Mouse (Mus musculus): Measurements from ENCODE around the gene Dgki. TPM values are rescaled to one million over a fixed set of nuclear protein-coding genes. Genes with fewer than 3 reads are reported as not detected.

Gene Dgki
- polyA plus RNA-seq, 1 experiment from 2014 or later = 0.67 TPM

- H3K9me3 ChIP-seq (ENCODE audit: control insufficient read depth, low read length) = no peaks in the 10 kb centered on the region
- no peaks in the 10 kb centered on the region for H3K27me3 ChIP-seq (ENCODE audit: control insufficient read depth, insufficient read depth, low read depth, low read length)
- no peak overlapping the region for H3K9ac ChIP-seq (ENCODE audit: low read length)
- peak; percentile 96 for ATAC-seq (ENCODE audit: low read depth)
- H3K27ac ChIP-seq (ENCODE audit: low read length) = no peak overlapping the region
- no peak overlapping the region for H3K4me3 ChIP-seq (ENCODE audit: low read length)
- H3K4me1 ChIP-seq (replicated peaks; ENCODE audit: control insufficient read depth, insufficient read depth, low read length) = peaks cover 7% of the 10 kb centered on the region; the same call in 1 of the 2 replicates
- no peaks in the 10 kb centered on the region for H3K36me3 ChIP-seq (ENCODE audit: control insufficient read depth, insufficient read depth, low read length)
- H3K4me2 ChIP-seq (ENCODE audit: low read depth, low read length) = no peak overlapping the region
- WGBS = 45% methylated on average over 7 of the region's 7 CpGs
Measured at GRCm38 (mm10) chr6:36850422-36851129, 449.4 kb downstream of the Dgki start.

- no peak overlapping the region for H3K4me2 ChIP-seq (ENCODE audit: low read depth, low read length)
- no peak overlapping the region for H3K9ac ChIP-seq (ENCODE audit: low read length)
- no peak for ATAC-seq (ENCODE audit: low read depth)
- H3K4me1 ChIP-seq (replicated peaks; ENCODE audit: control insufficient read depth, insufficient read depth, low read length) = peaks cover 7% of the 10 kb centered on the region; the same call in 1 of the 2 replicates
- no peak overlapping the region for H3K4me3 ChIP-seq (ENCODE audit: low read length)
- H3K27me3 ChIP-seq (ENCODE audit: control insufficient read depth, insufficient read depth, low read depth, low read length) = no peaks in the 10 kb centered on the region
- 51% methylated on average over 1 of the region's 1 CpGs for WGBS
- no peaks in the 10 kb centered on the region for H3K9me3 ChIP-seq (ENCODE audit: control insufficient read depth, low read length)
- H3K27ac ChIP-seq (ENCODE audit: low read length) = no peak overlapping the region
- no peaks in the 10 kb centered on the region for H3K36me3 ChIP-seq (ENCODE audit: control insufficient read depth, insufficient read depth, low read length)
Measured at GRCm38 (mm10) chr6:36845288-36845687, 454.7 kb downstream of the Dgki start.

GRCm38 (mm10) chr6:36844258-36844657, 455.7 kb downstream of the Dgki start:
- 53% methylated on average over 6 of the region's 6 CpGs for WGBS
- no peaks in the 10 kb centered on the region for H3K9me3 ChIP-seq (ENCODE audit: control insufficient read depth, low read length)
- no peak overlapping the region for H3K27ac ChIP-seq (ENCODE audit: low read length)

GRCm38 (mm10) chr6:36843031-36843488, 456.9 kb downstream of the Dgki start:
- H3K27ac ChIP-seq (ENCODE audit: low read length) = no peak overlapping the region
- H3K36me3 ChIP-seq (ENCODE audit: control insufficient read depth, insufficient read depth, low read length) = no peaks in the 10 kb centered on the region
- no peak overlapping the region for H3K4me3 ChIP-seq (ENCODE audit: low read length)
- ATAC-seq (ENCODE audit: low read depth) = no peak
- no peaks in the 10 kb centered on the region for H3K27me3 ChIP-seq (ENCODE audit: control insufficient read depth, insufficient read depth, low read depth, low read length)
- H3K4me2 ChIP-seq (ENCODE audit: low read depth, low read length) = no peak overlapping the region
- peaks cover 7% of the 10 kb centered on the region; the same call in 1 of the 2 replicates for H3K4me1 ChIP-seq (replicated peaks; ENCODE audit: control insufficient read depth, insufficient read depth, low read length)
- 82% methylated on average over 3 of the region's 3 CpGs for WGBS
- H3K9me3 ChIP-seq (ENCODE audit: control insufficient read depth, low read length) = no peaks in the 10 kb centered on the region
- H3K9ac ChIP-seq (ENCODE audit: low read length) = no peak overlapping the region

More at GRCm38 (mm10) chr6:36844258-36844657, 455.7 kb downstream of the Dgki start:
- no peak for ATAC-seq (ENCODE audit: low read depth)
- Histone ChIP-seq H3K4me1 (replicated peaks; ENCODE audit: control insufficient read depth, insufficient read depth, low read length) (peaks cover 7% of the 10 kb centered on the region; the same call in 1 of the 2 replicates), H3K27me3 (ENCODE audit: control insufficient read depth, insufficient read depth, low read depth, low read length) (no peaks in the 10 kb centered on the region), H3K9ac (ENCODE audit: low read length) (no peak overlapping the region), H3K36me3 (ENCODE audit: control insufficient read depth, insufficient read depth, low read length) (no peaks in the 10 kb centered on the region), H3K4me3 (ENCODE audit: low read length) (no peak overlapping the region), H3K4me2 (ENCODE audit: low read depth, low read length) (no peak overlapping the region)

- Histone ChIP-seq H3K27me3 (ENCODE audit: control insufficient read depth, insufficient read depth, low read depth, low read length) (no peaks in the 10 kb centered on the region), H3K4me1 (replicated peaks; ENCODE audit: control insufficient read depth, insufficient read depth, low read length) (peaks cover 7% of the 10 kb centered on the region; the same call in 1 of the 2 replicates), H3K4me2 (ENCODE audit: low read depth, low read length) (no peak overlapping the region), H3K9ac (ENCODE audit: low read length) (no peak overlapping the region), H3K27ac (ENCODE audit: low read length) (no peak overlapping the region), H3K36me3 (ENCODE audit: control insufficient read depth, insufficient read depth, low read length) (no peaks in the 10 kb centered on the region), H3K4me3 (ENCODE audit: low read length) (no peak overlapping the region), H3K9me3 (ENCODE audit: control insufficient read depth, low read length) (no peaks in the 10 kb centered on the region)
- peak; percentile 60 for ATAC-seq (ENCODE audit: low read depth)
- 57% methylated on average over 5 of the region's 5 CpGs for WGBS
Measured at GRCm38 (mm10) chr6:36842101-36842922, 457.7 kb downstream of the Dgki start.

GRCm38 (mm10) chr6:36841701-36842100, 458.3 kb downstream of the Dgki start:
- Histone ChIP-seq H3K4me1 (replicated peaks; ENCODE audit: control insufficient read depth, insufficient read depth, low read length) (peaks cover 7% of the 10 kb centered on the region; the same call in 1 of the 2 replicates), H3K9ac (ENCODE audit: low read length) (no peak overlapping the region), H3K9me3 (ENCODE audit: control insufficient read depth, low read length) (no peaks in the 10 kb centered on the region), H3K4me3 (ENCODE audit: low read length) (no peak overlapping the region), H3K27ac (ENCODE audit: low read length) (no peak overlapping the region), H3K4me2 (ENCODE audit: low read depth, low read length) (no peak overlapping the region), H3K27me3 (ENCODE audit: control insufficient read depth, insufficient read depth, low read depth, low read length) (no peaks in the 10 kb centered on the region), H3K36me3 (ENCODE audit: control insufficient read depth, insufficient read depth, low read length) (no peaks in the 10 kb centered on the region)
- no peak for ATAC-seq (ENCODE audit: low read depth)
- 37% methylated on average over 3 of the region's 3 CpGs for WGBS

GRCm38 (mm10) chr6:36841174-36841573, 458.8 kb downstream of the Dgki start:
- no peak overlapping the region for H3K4me3 ChIP-seq (ENCODE audit: low read length)
- H3K4me2 ChIP-seq (ENCODE audit: low read depth, low read length) = no peak overlapping the region
- no peaks in the 10 kb centered on the region for H3K36me3 ChIP-seq (ENCODE audit: control insufficient read depth, insufficient read depth, low read length)
- H3K27ac ChIP-seq (ENCODE audit: low read length) = no peak overlapping the region
- no peak overlapping the region for H3K9ac ChIP-seq (ENCODE audit: low read length)
- no peaks in the 10 kb centered on the region for H3K27me3 ChIP-seq (ENCODE audit: control insufficient read depth, insufficient read depth, low read depth, low read length)
- H3K4me1 ChIP-seq (replicated peaks; ENCODE audit: control insufficient read depth, insufficient read depth, low read length) = peaks cover 7% of the 10 kb centered on the region; the same call in 1 of the 2 replicates
- H3K9me3 ChIP-seq (ENCODE audit: control insufficient read depth, low read length) = no peaks in the 10 kb centered on the region
- no peak for ATAC-seq (ENCODE audit: low read depth)

- Histone ChIP-seq H3K9me3 (ENCODE audit: control insufficient read depth, low read length) (no peaks in the 10 kb centered on the region), H3K4me2 (ENCODE audit: low read depth, low read length) (no peak overlapping the region), H3K4me3 (ENCODE audit: low read length) (no peak overlapping the region), H3K36me3 (ENCODE audit: control insufficient read depth, insufficient read depth, low read length) (no peaks in the 10 kb centered on the region), H3K4me1 (replicated peaks; ENCODE audit: control insufficient read depth, insufficient read depth, low read length) (peaks cover 7% of the 10 kb centered on the region; the same call in 1 of the 2 replicates), H3K27ac (ENCODE audit: low read length) (no peak overlapping the region), H3K9ac (ENCODE audit: low read length) (no peak overlapping the region), H3K27me3 (ENCODE audit: control insufficient read depth, insufficient read depth, low read depth, low read length) (no peaks in the 10 kb centered on the region)
- ATAC-seq (ENCODE audit: low read depth) = no peak
- 92% methylated on average over 1 of the region's 1 CpGs for WGBS
Measured at GRCm38 (mm10) chr6:36838747-36839146, 461.2 kb downstream of the Dgki start.

- no peaks in the 10 kb centered on the region for H3K36me3 ChIP-seq (ENCODE audit: control insufficient read depth, insufficient read depth, low read length)
- no peaks in the 10 kb centered on the region for H3K9me3 ChIP-seq (ENCODE audit: control insufficient read depth, low read length)
- H3K4me2 ChIP-seq (ENCODE audit: low read depth, low read length) = no peak overlapping the region
- no peak for ATAC-seq (ENCODE audit: low read depth)
- 86% methylated on average over 3 of the region's 3 CpGs for WGBS
- no peaks in the 10 kb centered on the region for H3K27me3 ChIP-seq (ENCODE audit: control insufficient read depth, insufficient read depth, low read depth, low read length)
- H3K4me1 ChIP-seq (replicated peaks; ENCODE audit: control insufficient read depth, insufficient read depth, low read length) = no peaks in the 10 kb centered on the region
- H3K9ac ChIP-seq (ENCODE audit: low read length) = no peak overlapping the region
- no peak overlapping the region for H3K4me3 ChIP-seq (ENCODE audit: low read length)
- no peak overlapping the region for H3K27ac ChIP-seq (ENCODE audit: low read length)
Measured at GRCm38 (mm10) chr6:36835351-36835750, 464.6 kb downstream of the Dgki start.

All from lung, embryonic 16.5 days (tissue).